In genomic region chr2:28415387-28416024, GRCm38 (mm10) we compare ENCODE assay signal across 8 mouse cellular contexts. TPM values are rescaled to one million over a fixed set of nuclear protein-coding genes. Genes with fewer than 3 reads are reported as not detected.
DNase-seq lines count a peak whose midpoint lies in the region; ATAC-seq and TF ChIP-seq lines count a peak whose summit lies in the region.

No protein-coding gene starts in this region.

- H3K4me1 ChIP-seq in lung, postnatal 0 days (ENCODE audit: insufficient read depth, low read depth, low read length), result no peaks in the 10 kb centered on the region
- H3K4me1 ChIP-seq in heart, embryonic 13.5 days, result peaks cover 25% of the 10 kb centered on the region
- H3K4me1 ChIP-seq in intestine, postnatal 0 days (replicated peaks; ENCODE audit: control insufficient read depth, insufficient read depth, low read length), result no peaks in the 10 kb centered on the region

- no peaks in the 10 kb centered on the region for H3K9me3 ChIP-seq in lung, postnatal 0 days (ENCODE audit: low read length)
- H3K9me3 ChIP-seq in heart, embryonic 13.5 days, result no peaks in the 10 kb centered on the region
- H3K9me3 ChIP-seq in intestine, postnatal 0 days (ENCODE audit: control insufficient read depth), result no peaks in the 10 kb centered on the region

- no peak overlapping the region for H3K4me3 ChIP-seq in lung, postnatal 0 days (ENCODE audit: low read depth, low read length)
- H3K4me3 ChIP-seq in heart, embryonic 13.5 days, result no peak overlapping the region
- no peak overlapping the region for H3K4me3 ChIP-seq in intestine, postnatal 0 days (ENCODE audit: low read depth, low read length)

- no peak overlapping the region for H3K4me2 ChIP-seq in lung, postnatal 0 days (replicated peaks; ENCODE audit: low read depth, low read length)
- H3K4me2 ChIP-seq in heart, embryonic 13.5 days, result peak overlapping the region; percentile 30
- H3K4me2 ChIP-seq in intestine, postnatal 0 days (replicated peaks; ENCODE audit: low read depth), result no peak overlapping the region

- TF ChIP-seq CTCF in lung, postnatal 0 days (IDR thresholded peaks at IDR 0.05), result no peak
- no peak for TF ChIP-seq CTCF in intestine, postnatal 0 days (IDR thresholded peaks at IDR 0.05; ENCODE audit: low read depth)

- no peaks in the 10 kb centered on the region for H3K36me3 ChIP-seq in lung, postnatal 0 days (ENCODE audit: insufficient read depth, low read length)
- H3K36me3 ChIP-seq in heart, embryonic 13.5 days, result no peaks in the 10 kb centered on the region
- H3K36me3 ChIP-seq in intestine, postnatal 0 days (ENCODE audit: control insufficient read depth, insufficient read depth), result no peaks in the 10 kb centered on the region

- peak; percentile 17 for DNase-seq in lung, postnatal 0 days (ENCODE audit: low spot score)
- DNase-seq in lung, postnatal 25 days (ENCODE audit: low spot score), result no peak
- DNase-seq in cerebellum, adult 8-10 months, result peak; percentile 98
- peak; percentile 54 to 81 for DNase-seq in left cerebral cortex, adult 9 months (ENCODE audit: low spot score in 2 of 2)
- peak; percentile 63 to 75 for DNase-seq in right cerebral cortex, adult 2 months (ENCODE audit: low spot score in 2 of 2)
- no peak for DNase-seq in thymus, postnatal 36 days

- H3K27ac ChIP-seq in lung, postnatal 0 days (ENCODE audit: low read length), result no peak overlapping the region
- peak overlapping the region; percentile 59 for H3K27ac ChIP-seq in heart, embryonic 13.5 days (replicated peaks)
- no peak overlapping the region for H3K27ac ChIP-seq in intestine, postnatal 0 days (ENCODE audit: low read depth, low read length)

- WGBS in lung, postnatal 0 days, result 36% methylated on average over 10 of the region's 10 CpGs
- WGBS in heart, embryonic 13.5 days, result 32% methylated on average over 10 of the region's 10 CpGs
- 65% methylated on average over 10 of the region's 10 CpGs for WGBS in intestine, postnatal 0 days

- ATAC-seq in lung, postnatal 0 days, result peak; percentile 21; the same call in 1 of the 2 replicates
- peak; percentile 55; the same call in 1 of the 2 replicates for ATAC-seq in heart, embryonic 13.5 days (ENCODE audit: extremely low read depth, insufficient number of reproducible peaks, low FRiP score, low TSS enrichment)
- no peak for ATAC-seq in intestine, postnatal 0 days

- H3K27me3 ChIP-seq in lung, postnatal 0 days (replicated peaks; ENCODE audit: insufficient read depth, low read length), result no peaks in the 10 kb centered on the region
- peaks cover 49% of the 10 kb centered on the region for H3K27me3 ChIP-seq in heart, embryonic 13.5 days (replicated peaks)
- no peaks in the 10 kb centered on the region for H3K27me3 ChIP-seq in intestine, postnatal 0 days (replicated peaks; ENCODE audit: control insufficient read depth, insufficient read depth, low read length)

- TF ChIP-seq EP300 in lung, postnatal 0 days (IDR thresholded peaks at IDR 0.05), result no peak

- H3K9ac ChIP-seq in lung, postnatal 0 days (replicated peaks; ENCODE audit: low read depth), result no peak overlapping the region
- 0 out of 2 replicates have a peak overlapping the region, but pooled peaks have one; percentile 13 for H3K9ac ChIP-seq in heart, embryonic 13.5 days
- no peak overlapping the region for H3K9ac ChIP-seq in intestine, postnatal 0 days (ENCODE audit: low read depth, low read length)

RNA-seq across cellular contexts. Expression of gene Ppp1r26, which starts 31.1 kb away (rescaled TPM):
- 1.6 and 2.4 TPM in 2 replicates for polyA plus RNA-seq in lung, postnatal 0 days (2015; fragmentation: Nextera tagmentation; extraction: Ambion mirVana)
- polyA plus RNA-seq in heart, embryonic 13.5 days (2015; fragmentation: Nextera tagmentation; extraction: Ambion mirVana), result 2.9 and 3.1 TPM in 2 replicates
- 0.61 and 0.73 TPM in 2 replicates for polyA plus RNA-seq in intestine, postnatal 0 days (2015; fragmentation: Nextera tagmentation; extraction: Ambion mirVana)

RNA-seq across cellular contexts. Expression of gene 1700007K13Rik, which starts 50.6 kb away (rescaled TPM):
- 13.5 and 18.3 TPM in 2 replicates for polyA plus RNA-seq in lung, postnatal 0 days (2015; fragmentation: Nextera tagmentation; extraction: Ambion mirVana)
- 0.31 TPM in 1 of 2 replicates, not detected in the other for polyA plus RNA-seq in heart, embryonic 13.5 days (2015; fragmentation: Nextera tagmentation; extraction: Ambion mirVana)
- polyA plus RNA-seq in intestine, postnatal 0 days (2015; fragmentation: Nextera tagmentation; extraction: Ambion mirVana), result not detected in 2 replicates

RNA-seq across cellular contexts. Expression of gene Mrps2, which starts 52.4 kb away (rescaled TPM):
- 20.8 and 21.8 TPM in 2 replicates for polyA plus RNA-seq in lung, postnatal 0 days (2015; fragmentation: Nextera tagmentation; extraction: Ambion mirVana)
- polyA plus RNA-seq in heart, embryonic 13.5 days (2015; fragmentation: Nextera tagmentation; extraction: Ambion mirVana), result 46.0 and 48.5 TPM in 2 replicates
- 24.5 and 25.1 TPM in 2 replicates for polyA plus RNA-seq in intestine, postnatal 0 days (2015; fragmentation: Nextera tagmentation; extraction: Ambion mirVana)

Comparison
In these comparisons a context has a peak if more than half of its experiments do, and no peak if none do; other contexts are left out.
1. DNase-seq: peak in lung, postnatal 0 days (single experiment), cerebellum, adult 8-10 months (single experiment), left cerebral cortex, adult 9 months (2 of 2) and right cerebral cortex, adult 2 months (2 of 2); none in lung, postnatal 25 days (single experiment) and thymus, postnatal 36 days (0 of 2).
2. RNA of gene 1700007K13Rik, which starts 50.6 kb away (polyA plus RNA-seq): 13.5 to 18.3 TPM in lung, postnatal 0 days; 0.31 TPM in heart, embryonic 13.5 days and not detected in intestine, postnatal 0 days; every median in the first group is over 10 times any median in the second.